Comparison of ENCODE assay signal across 8 mouse cellular contexts in genomic region chr11:63128784-63129183, GRCm38 (mm10). TPM values are rescaled to one million over a fixed set of nuclear protein-coding genes. Genes with fewer than 3 reads are reported as not detected.
DNase-seq lines count a peak whose midpoint lies in the region; ATAC-seq and TF ChIP-seq lines count a peak whose summit lies in the region.

Pmp22 (plus strand) TSS chr11:63128982.

- no peak for ATAC-seq in forebrain, embryonic 15.5 days (replicated peaks)
- no peak for ATAC-seq in liver, embryonic 12.5 days

- H3K9ac ChIP-seq in forebrain, embryonic 15.5 days (replicated peaks): no peak within 1 kb of the TSS
- no peak within 1 kb of the TSS for H3K9ac ChIP-seq in liver, embryonic 12.5 days

- no peak for TF ChIP-seq POLR2A in thymus, adult 2 months (IDR thresholded peaks at IDR 0.05; ENCODE audit: control insufficient read depth, extremely low read depth, insufficient read depth, low read length, poor library complexity)

- H3K4me3 ChIP-seq in thymus, adult 2 months (ENCODE audit: control insufficient read depth, insufficient read depth, low read length): no peak within 1 kb of the TSS
- H3K4me3 ChIP-seq in forebrain, embryonic 15.5 days: no peak within 1 kb of the TSS
- no peak within 1 kb of the TSS for H3K4me3 ChIP-seq in hindbrain, embryonic 10.5 days
- H3K4me3 ChIP-seq in liver, embryonic 12.5 days: no peak within 1 kb of the TSS

- no peak within 1 kb of the TSS for H3K27ac ChIP-seq in thymus, adult 2 months (ENCODE audit: control insufficient read depth, insufficient read depth, low read length)
- no peak within 1 kb of the TSS for H3K27ac ChIP-seq in forebrain, embryonic 15.5 days (replicated peaks)
- no peak within 1 kb of the TSS for H3K27ac ChIP-seq in hindbrain, embryonic 10.5 days
- no peak within 1 kb of the TSS for H3K27ac ChIP-seq in liver, embryonic 12.5 days

- no peaks in the 10 kb centered on the region for H3K9me3 ChIP-seq in forebrain, embryonic 15.5 days
- H3K9me3 ChIP-seq in hindbrain, embryonic 10.5 days: no peaks in the 10 kb centered on the region
- no peaks in the 10 kb centered on the region for H3K9me3 ChIP-seq in liver, embryonic 12.5 days (replicated peaks)

- H3K27me3 ChIP-seq in thymus, adult 2 months (ENCODE audit: control insufficient read depth, insufficient read depth, low read length): peaks cover 6% of the 10 kb centered on the region; the same call in 1 of the 2 replicates
- H3K27me3 ChIP-seq in forebrain, embryonic 15.5 days: peaks cover 48% of the 10 kb centered on the region
- H3K27me3 ChIP-seq in hindbrain, embryonic 10.5 days (ENCODE audit: insufficient read depth, poor library complexity, severe bottlenecking): peaks cover 70% of the 10 kb centered on the region
- peaks cover 67% of the 10 kb centered on the region for H3K27me3 ChIP-seq in liver, embryonic 12.5 days (replicated peaks)

- no peak for TF ChIP-seq CTCF in thymus, adult 2 months (IDR thresholded peaks at IDR 0.05; ENCODE audit: borderline replicate concordance, control insufficient read depth, extremely low read depth, insufficient read depth, low read length, poor library complexity)

- 77% methylated on average over 2 of the region's 2 CpGs for WGBS in thymus, adult 2 months
- WGBS in forebrain, embryonic 15.5 days: 70% methylated on average over 2 of the region's 2 CpGs
- 68% methylated on average over 2 of the region's 2 CpGs for whole genome bisulfite sequencing in hindbrain, embryonic 10.5 days
- 45% methylated on average over 2 of the region's 2 CpGs for WGBS in liver, embryonic 12.5 days (ENCODE audit: insufficient replicate concordance)

- DNase-seq in thymus, adult 2 months: no peak
- DNase-seq in thymus, postnatal 10 days (ENCODE audit: low spot score in 2 of 2): no peak
- no peak for DNase-seq in hindbrain, embryonic 10.5 days (ENCODE audit: low spot score)
- no peak for DNase-seq in spleen, postnatal 36 days (ENCODE audit: low spot score in 2 of 2)
- no peak for DNase-seq in testis, postnatal 10 days (ENCODE audit: low spot score)
- DNase-seq in spleen, postnatal 4 days (ENCODE audit: low spot score in 2 of 2): no peak

- H3K4me1 ChIP-seq in thymus, adult 2 months (replicated peaks; ENCODE audit: control insufficient read depth, insufficient read depth, low read length): no peaks in the 10 kb centered on the region
- H3K4me1 ChIP-seq in forebrain, embryonic 15.5 days: peaks cover 29% of the 10 kb centered on the region
- peaks cover 45% of the 10 kb centered on the region for H3K4me1 ChIP-seq in hindbrain, embryonic 10.5 days (replicated peaks)
- peaks cover 8% of the 10 kb centered on the region; the same call in 1 of the 2 replicates for H3K4me1 ChIP-seq in liver, embryonic 12.5 days

- no peak within 1 kb of the TSS for H3K4me2 ChIP-seq in forebrain, embryonic 15.5 days (replicated peaks)
- no peak within 1 kb of the TSS for H3K4me2 ChIP-seq in liver, embryonic 12.5 days

- H3K36me3 ChIP-seq in thymus, adult 2 months (ENCODE audit: control insufficient read depth, insufficient read depth, low read length): no peaks in the 10 kb centered on the region
- no peaks in the 10 kb centered on the region for H3K36me3 ChIP-seq in forebrain, embryonic 15.5 days
- H3K36me3 ChIP-seq in hindbrain, embryonic 10.5 days: no peaks in the 10 kb centered on the region
- H3K36me3 ChIP-seq in liver, embryonic 12.5 days: no peaks in the 10 kb centered on the region

RNA-seq across cellular contexts. Expression of gene Pmp22, which starts in this region (rescaled TPM):
- 24.2 and 27.3 TPM in 2 replicates for polyA plus RNA-seq in thymus, adult 2 months (2012; rRNA removed)
- 25.5 and 26.5 TPM in 2 replicates for polyA plus RNA-seq in forebrain, embryonic 15.5 days (2015; fragmentation: Nextera tagmentation; extraction: Ambion mirVana)
- polyA plus RNA-seq in hindbrain, embryonic 10.5 days (2016; fragmentation: Nextera tagmentation; extraction: Ambion mirVana): 28.6 and 43.7 TPM in 2 replicates
- polyA plus RNA-seq in liver, embryonic 12.5 days (2016; fragmentation: Nextera tagmentation; extraction: Ambion mirVana): 38.3 and 39.8 TPM in 2 replicates
